Mouse (Mus musculus) layer of hippocampus, adult 11-12 months (tissue): ENCODE results near the gene Igfn1.

ENCODE experiments used
- DNase-seq: peaks from one replicate; pipeline ENCODE4 v3.0.0; 2022; ENCODE audit warnings: low spot score

Gene Igfn1

GRCm38 (mm10) chr1:136006292-136006748, at the start of gene Igfn1:
Igfn1 (minus strand) TSS chr1:136006342.
- no peak for DNase-seq

GRCm38 (mm10) chr1:136055771-136056170, 49.6 kb upstream of the Igfn1 start:
- DNase-seq = peak; percentile 52

DNA sequence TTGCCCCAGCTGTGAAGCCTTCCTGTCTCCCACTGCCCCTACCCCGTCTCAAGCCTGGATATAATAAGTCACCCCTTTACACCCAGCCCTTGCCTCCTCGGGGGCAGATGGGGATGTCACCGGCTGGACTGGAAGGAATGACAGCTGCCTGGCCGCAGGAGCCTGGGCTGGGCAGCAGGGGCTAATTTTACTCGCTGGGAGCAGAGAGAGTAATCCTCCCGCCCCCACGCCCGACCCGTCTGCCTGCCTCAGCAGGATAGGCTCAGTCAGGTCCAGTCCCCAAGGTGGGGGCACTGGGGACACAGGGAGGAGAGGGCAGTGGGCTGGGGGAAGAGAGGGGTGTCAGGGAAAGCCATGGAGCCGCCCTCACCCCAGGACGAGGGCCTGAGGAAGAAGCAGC, 46.4 kb upstream of the Igfn1 start, which contains the start of gene Cacna1s:
TSS of gene Cacna1s (plus strand) at position 204 of the 400 bp plus-strand sequence.
- no peak for DNase-seq

DNA sequence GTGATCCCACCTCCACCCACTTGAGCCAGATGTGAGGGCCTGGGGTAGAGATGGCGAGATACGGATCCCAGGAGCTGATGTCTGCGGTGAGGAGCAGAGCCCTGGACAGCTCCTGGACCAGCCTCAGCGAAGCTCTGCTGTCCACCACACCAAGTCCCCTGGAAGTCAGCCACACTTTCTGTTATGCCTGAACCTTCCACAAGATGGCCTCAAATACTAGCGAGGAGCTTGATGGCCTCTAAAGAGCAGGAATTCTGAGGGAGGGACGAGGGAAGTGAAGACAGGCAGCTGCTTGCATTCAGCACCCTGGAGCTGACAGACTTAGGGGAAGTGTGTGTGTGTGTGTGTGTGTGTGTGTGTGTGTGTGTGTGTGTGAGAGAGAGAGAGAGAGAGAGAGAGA, 45.3 kb upstream of the Igfn1 start:
- DNase-seq = peak; percentile 85

DNA sequence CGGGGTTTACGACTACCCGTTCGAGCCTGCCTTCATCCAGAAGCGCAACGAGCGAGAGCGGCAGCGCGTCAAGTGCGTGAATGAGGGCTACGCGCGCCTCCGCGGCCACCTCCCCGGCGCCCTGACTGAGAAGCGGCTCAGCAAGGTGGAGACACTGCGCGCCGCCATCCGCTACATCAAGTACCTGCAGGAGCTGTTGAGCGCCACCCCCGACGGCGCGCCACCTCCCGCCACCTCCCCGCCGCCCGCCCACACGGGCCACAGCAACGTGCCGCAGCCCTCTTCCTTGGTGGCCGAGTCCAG, 44.8 kb upstream of the Igfn1 start:
- no peak for DNase-seq

DNA sequence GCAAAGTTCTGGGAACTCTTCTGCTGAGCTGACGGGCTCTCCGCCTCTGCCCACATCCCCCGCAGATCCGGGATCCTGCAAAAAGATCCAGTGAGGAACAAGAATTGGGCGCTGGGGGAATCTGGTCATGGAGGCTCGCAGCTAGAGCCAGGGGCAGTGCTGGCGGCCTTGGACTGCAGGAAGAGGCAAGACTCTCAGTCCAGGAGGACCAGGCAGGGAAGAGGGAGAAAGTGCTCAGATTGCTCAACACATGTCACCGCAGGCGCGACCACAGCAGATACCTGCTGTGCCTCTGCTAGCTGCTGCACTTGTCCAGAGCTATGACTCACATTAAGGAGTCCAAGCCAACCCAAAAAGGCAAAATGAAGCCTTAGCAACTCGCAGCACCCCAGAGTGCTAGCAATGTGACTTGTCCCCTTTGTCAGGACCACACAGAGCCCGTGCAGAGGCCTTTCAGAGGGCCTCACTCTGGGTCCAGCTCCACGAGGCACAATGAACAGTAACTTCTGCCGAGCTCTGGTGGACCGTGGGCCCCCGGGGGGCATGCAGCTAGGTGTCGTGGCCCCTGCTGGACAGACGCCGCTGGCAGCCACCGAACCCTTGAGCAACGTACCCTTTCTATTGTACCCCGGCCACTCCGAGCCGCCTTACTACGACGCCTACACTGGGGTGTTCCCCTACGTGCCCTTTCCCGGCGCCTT, 44.3 kb upstream of the Igfn1 start, which contains the start of gene Ascl5:
TSS of gene Ascl5 (plus strand) at position 493 of the 701 bp plus-strand sequence.
- DNase-seq = no peak

DNA sequence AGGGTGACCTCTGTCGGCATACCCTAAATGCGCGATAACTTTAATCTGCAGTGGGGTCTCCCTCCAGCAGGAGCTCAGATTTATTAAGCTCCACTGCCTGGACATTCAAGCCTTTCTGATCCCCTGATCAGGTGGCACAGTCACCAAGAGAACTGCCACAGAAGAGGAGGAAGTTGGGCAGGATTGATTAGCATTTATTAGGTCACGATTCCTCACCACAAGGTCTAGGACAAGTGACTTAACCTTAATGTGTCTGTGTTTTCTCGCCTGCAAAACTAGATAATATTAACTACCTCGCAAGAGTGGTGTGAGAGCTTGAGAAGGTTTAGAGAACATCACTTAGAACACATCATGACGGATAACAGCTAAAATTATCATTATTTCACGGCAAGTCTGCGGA, 41.8 kb upstream of the Igfn1 start:
- no peak for DNase-seq

DNA sequence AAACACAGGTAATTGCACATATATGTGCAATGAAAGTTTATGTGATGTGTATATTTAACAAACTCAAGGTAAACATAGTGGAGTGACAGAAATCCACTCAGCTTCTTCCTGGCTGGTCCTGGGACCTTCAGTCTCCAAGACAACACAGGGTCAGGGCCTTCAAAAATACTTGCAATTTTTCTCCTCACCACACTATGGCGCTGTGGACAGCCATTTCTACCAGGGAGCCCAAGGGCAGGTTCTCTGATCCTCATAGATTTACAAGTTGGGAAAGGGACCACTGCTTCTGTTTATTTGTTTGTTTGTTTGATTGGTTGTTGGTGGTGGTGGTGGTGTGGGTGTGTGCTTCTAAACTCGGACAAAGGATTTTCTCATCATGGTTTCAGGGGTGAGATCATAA, 41.3 kb upstream of the Igfn1 start:
- DNase-seq = no peak

GRCm38 (mm10) chr1:136045774-136046173, 39.6 kb upstream of the Igfn1 start:
- peak; percentile 72 for DNase-seq

DNA sequence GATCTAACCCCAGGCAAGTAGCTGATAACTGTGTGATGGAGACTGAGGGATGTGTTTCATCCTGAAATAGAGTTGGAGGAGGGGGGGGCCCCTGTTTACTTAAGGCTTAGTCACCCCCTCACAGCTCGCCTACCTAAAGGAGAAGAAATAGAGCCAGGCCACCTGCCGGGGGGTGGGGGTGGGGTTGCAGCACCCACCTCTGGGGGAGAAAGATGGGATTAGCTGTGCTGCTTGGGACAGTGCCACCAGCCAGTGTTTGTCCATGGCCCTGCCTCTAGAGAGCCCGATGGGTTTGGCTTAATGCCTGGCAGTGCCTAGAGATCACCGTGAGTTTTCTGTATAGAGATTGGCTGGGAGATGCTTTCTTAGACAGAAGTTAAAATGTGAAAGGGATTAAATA, 34.7 kb upstream of the Igfn1 start:
- no peak for DNase-seq

DNA sequence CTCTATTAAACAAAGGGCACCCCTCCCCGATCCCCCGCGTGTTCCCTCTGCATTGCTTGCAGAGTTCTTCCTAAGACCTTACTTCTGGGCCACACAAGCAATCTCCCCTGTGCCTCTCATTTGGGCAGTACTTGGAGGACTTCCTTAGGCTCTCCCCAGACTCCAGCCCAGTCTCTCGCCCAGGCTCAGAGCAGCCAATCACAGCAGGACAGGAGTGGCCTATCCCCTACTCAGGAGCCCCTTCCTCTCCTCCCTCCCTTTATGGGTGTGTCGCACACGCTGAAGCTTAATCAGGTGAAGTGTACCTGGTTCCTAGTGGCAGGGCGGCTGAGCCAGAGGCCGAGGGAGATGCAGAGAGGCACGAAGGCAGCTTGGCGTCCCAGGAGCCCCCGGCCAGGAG, 34.3 kb upstream of the Igfn1 start:
- DNase-seq = no peak

GRCm38 (mm10) chr1:136038746-136039538, 32.8 kb upstream of the Igfn1 start:
- DNase-seq = peak; percentile 40

DNA sequence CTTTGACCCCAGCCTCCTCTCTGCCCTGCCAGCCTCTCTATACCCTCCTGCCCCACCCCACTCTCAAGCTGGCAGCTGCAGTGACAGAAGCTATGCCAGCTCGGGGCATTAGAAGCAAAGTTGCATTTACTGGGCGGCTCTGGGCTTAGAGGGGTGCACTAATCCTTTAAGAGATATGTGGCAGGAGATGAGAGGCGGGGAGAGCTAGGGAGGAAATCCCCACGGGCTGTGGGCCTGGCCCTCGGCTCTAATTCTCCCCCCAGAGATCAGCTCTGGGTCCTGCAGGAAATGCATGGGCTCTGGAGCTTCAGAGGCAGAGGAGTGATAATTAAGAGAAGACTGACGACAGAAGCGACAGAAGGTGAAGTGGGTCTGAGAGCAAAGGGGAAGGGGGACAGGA, 26.8 kb upstream of the Igfn1 start:
- DNase-seq = no peak

GRCm38 (mm10) chr1:136031697-136032096, 25.6 kb upstream of the Igfn1 start:
- DNase-seq = no peak

- no peak for DNase-seq
These were observed 24.1 kb upstream of the Igfn1 start for GRCm38 (mm10) chr1:136030201-136030600.

- DNase-seq = peak; percentile 16
These were observed 12.4 kb upstream of the Igfn1 start for GRCm38 (mm10) chr1:136018390-136019189.

DNA sequence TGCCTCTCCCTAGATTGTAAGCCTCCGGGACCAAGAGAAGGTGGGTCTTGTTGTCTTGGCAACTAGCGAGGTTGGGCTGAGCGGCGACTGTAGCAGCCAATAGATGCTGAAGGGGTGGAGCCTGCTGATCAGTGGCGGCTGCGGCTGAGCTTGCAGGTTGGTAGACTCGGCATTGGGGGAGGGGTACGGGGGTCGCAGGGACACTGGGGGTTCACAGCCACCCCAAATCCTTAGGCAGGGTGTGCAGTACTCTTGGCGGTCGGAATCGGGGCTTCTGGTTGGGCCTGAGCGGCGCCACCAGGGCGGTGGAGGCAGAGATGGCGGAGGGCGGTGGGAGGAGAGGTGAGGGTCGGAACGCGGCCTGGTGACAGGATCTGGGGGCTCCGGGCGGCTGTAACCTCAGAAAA, 11.8 kb upstream of the Igfn1 start:
- DNase-seq = peak; percentile 94

DNA sequence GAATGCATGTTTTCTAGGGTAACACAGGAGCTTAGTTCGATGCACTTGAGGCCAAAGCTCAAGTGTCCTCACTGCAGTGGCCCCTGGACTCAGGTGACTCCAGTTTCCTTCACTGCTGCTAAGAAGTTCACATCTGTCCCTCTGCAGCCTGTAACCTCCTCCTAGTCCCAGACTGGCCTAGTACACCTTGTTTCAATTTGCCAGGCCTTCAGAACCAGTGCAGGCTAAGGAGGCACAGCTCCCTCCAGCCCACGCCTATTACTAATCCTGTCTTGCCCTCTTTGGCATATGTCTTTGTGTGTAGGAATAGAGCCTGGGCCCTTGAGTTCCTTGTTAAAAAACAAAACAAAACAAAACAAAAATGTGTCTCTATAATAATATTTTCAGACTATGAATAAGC, 11.2 kb upstream of the Igfn1 start:
- DNase-seq = no peak

DNA sequence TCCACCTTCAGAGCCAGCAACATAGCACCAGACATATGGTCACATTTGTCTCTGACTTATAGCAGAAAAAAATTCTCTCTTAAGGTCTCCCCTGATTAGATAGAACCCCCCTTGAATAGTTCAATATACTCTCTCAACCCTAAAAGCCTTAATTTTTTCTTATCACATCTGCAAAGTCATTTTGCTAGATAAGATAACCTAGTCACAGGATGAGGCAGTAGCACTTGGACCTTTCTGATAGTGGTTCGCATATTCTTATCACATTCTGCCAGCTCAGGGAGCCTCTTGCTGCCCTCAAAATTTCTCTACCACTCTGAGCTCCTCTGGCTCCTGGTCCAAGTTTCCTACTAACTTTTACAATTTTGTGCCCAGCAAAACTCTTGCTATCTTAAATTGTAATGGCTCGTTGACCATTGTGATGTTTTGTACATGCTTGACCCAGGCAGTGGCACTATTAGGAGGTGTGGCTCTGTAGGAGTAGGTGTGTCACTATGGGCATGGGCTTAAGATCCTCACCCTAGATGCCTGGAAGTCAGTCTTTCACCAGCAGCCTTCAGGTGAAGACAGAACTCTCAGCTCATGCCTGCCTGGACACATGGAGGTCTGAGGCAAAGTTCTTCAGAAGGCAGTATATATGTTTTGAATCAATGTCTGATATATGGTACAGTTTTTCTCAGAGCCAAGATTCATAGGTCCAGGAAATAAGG, 8.8 kb upstream of the Igfn1 start:
- DNase-seq = no peak

- DNase-seq = no peak
These were observed 7.4 kb upstream of the Igfn1 start for GRCm38 (mm10) chr1:136013513-136013912.

DNA sequence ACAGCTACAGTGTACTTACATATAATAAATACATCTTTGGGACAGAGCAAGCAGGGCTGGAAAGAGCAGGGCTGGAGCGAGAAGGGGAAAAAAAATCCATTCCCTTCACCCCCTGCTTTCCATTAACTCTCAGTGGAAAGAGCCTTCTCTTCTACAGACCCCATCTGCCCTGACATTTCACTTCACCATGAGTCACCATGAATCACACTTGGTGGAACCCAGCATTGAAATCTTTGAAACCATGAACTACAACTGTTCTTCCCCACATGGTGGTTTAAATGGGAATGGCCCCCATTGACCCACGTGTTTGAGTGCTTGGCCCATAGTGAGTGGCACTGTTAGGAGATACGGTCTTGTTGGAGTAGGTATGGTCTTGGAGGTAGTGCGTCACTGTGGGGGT, 4.1 kb upstream of the Igfn1 start:
- DNase-seq = no peak

DNA sequence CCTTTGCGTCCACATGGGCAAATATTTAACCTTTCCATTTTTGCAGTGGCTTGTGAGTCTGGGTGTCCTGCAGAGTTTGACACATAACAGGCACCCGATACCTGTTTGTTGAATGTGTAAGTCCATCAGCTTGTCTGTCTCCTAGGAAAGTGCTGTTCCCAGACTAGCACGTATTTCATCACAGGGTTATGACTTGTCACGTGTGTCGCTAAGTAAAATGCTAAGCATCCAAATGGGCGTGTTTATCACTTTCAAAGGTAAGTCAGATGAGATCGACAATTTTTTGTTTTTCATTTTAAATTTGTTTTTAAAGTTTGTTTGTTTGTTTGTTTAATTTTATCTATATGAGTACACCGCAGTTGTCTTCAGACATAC, 2.0 kb upstream of the Igfn1 start:
- no peak for DNase-seq
